Mouse (Mus musculus): ENCODE results near the gene Dennd6b.

The Dennd6b gene

GRCm38 (mm10) chr15:89181561-89182270, 14.6 kb downstream of the Dennd6b start:
- DNase-seq: peak; percentile 93

DNA sequence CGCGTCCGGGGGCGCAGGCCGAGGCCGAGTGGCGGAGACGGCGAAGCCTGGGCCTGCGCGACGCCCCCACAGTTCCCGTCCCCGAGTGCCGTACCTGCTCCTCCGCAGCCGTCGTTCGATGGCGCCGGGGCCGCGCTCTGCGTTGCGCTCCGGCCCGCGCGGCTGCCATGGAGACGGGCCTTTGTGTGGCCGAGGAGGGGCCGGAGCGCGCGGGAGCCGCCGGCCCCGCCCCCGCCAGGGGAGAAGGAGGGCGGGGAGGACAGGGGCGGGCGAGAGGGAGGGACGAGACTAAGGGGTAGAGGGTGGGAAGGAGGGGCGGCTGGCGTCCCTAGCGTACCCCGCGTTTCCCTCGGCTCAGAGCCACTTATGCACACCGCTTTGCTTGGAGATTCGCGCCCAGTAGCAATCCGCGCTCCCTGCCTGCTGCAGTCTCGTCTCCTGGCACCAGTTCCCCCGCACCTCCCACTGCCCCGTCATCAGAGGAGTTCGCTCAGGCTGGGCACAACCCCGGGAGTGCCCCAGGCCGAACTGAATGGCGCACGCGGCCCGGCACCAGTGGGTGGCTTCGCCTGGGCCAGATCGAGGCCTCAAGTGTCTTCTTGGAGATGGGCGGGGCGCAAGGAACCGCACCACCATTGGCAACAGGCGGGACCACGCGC, 15.6 kb downstream of the Dennd6b start, which contains the start of gene Plxnb2:
Gene Plxnb2 (minus strand): TSS at position 218 of the 659 bp plus-strand sequence.
- peak; percentile 99 for DNase-seq

DNA sequence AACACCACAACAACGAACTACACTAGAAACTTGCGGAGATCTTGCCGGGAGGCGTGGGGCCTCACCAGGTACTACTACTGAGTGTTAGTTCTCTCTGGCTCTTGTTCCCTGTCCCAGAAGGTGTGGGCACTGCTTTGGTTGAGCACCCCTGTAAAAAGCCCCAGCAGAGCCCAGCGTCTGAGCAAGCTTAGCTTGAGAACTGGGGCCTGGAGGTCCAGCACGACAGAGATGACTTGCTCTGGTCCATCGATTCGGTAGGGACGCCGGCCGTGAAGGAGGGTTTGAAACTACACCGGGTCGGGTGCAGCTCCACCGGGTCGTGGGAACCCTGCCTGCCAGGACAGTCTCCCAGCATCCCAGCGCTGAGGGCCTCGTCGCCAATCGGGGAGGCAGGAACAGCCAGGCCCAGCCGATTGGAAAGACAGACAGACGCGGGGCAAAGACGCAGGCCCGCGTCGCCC, 16.2 kb downstream of the Dennd6b start:
- DNase-seq: no peak

GRCm38 (mm10) chr15:89179630-89179964, 16.7 kb downstream of the Dennd6b start:
- DNase-seq: peak; percentile 92

GRCm38 (mm10) chr15:89178954-89179629, 17.2 kb downstream of the Dennd6b start:
- DNase-seq: peak; percentile 99

GRCm38 (mm10) chr15:89178260-89178860, 17.9 kb downstream of the Dennd6b start:
- peak; percentile 96 for DNase-seq

DNA sequence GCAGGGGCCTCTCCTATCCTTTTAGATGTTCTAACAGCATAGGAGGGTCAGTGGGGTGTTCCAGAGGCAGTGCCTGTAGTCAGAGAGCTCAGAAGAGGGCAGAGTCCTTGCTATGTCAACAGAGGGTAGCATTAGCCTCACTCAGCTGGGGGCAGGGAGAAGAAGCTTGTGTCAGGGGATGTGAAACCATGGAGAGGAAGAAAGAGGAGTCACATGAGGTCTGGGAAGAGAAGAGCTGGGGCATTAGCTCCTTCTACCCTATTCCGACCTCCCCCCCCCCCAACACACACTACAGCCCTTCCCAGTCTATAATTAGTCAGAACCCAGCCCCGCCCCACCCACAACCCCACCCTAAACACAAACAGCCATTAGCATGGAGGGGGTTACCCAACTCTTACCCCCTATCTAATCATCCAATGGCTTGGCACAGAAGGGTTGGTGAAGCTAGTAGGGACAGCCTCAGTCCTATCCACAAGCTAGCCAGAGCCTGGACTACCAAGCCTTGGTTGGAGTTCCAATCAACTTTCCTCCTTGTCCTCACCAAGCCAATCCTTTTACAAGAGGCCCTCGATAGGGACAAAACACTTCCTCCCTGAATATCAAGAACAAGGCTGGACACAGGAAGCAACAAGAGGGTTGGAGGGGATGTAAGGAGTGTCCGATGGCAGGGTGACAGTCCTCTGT, 18.6 kb downstream of the Dennd6b start:
- DNase-seq: peak; percentile 97

GRCm38 (mm10) chr15:89177121-89177520, 19.2 kb downstream of the Dennd6b start:
- DNase-seq: peak; percentile 99

DNA sequence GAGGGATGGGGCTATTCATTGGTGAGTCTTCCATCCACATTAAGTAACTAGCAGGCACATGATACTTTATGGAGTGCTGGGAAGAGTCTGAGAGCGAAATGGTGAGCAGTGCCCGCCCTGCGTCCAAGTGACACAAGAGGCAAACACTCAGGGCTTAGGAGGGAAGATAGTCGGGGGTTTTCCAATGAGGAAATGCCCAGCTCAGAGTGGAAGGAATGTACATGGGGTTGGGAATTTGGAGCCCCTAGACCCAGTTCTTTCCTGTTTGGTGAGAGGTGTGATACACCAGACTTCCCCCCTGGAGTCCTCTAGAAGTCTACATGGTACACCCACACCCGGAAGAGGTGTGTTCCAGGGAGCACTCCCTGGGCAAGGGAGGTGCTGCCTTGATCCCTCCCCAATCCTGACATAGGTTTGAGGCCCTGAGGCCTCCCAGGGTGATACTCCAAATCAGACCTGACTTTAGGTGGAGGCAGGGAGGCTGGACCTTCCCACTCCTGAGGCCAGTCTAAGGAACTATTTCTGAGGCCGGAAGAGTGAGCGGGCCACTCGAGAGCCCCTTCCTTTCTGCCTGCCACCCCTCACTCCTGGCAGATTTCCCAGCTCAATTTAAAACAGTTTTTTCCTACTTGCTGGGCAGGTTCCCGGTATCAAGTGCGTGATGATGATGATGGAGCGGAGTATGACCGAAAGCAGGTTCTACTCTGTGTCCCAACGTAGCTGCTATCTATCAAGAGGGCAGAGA, 20.7 kb downstream of the Dennd6b start:
- no peak for DNase-seq

DNA sequence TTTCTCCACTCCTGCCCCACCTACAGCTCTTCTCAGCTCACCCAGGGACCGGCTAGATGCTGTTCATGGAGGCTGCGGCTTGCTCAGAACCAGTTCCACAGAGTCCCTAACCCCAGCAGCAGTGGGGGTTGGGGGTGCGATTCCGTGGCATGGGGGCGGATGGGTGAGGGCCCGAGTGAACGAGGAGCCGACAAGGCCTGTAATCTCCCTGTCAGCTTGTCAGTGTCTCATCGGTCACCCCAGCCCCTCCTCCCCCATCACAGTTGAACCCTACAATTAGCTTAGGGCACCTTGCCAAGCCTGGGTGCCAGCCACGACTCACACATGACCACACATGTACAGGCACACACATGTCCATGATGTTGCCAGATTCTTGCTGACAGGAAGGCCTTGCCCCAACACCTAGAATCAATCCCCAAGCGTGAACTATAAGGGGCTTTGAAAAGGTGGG, 21.4 kb downstream of the Dennd6b start:
- DNase-seq: no peak

- peak; percentile 98 for DNase-seq
Measured at GRCm38 (mm10) chr15:89173906-89174214, 22.4 kb downstream of the Dennd6b start.

DNA sequence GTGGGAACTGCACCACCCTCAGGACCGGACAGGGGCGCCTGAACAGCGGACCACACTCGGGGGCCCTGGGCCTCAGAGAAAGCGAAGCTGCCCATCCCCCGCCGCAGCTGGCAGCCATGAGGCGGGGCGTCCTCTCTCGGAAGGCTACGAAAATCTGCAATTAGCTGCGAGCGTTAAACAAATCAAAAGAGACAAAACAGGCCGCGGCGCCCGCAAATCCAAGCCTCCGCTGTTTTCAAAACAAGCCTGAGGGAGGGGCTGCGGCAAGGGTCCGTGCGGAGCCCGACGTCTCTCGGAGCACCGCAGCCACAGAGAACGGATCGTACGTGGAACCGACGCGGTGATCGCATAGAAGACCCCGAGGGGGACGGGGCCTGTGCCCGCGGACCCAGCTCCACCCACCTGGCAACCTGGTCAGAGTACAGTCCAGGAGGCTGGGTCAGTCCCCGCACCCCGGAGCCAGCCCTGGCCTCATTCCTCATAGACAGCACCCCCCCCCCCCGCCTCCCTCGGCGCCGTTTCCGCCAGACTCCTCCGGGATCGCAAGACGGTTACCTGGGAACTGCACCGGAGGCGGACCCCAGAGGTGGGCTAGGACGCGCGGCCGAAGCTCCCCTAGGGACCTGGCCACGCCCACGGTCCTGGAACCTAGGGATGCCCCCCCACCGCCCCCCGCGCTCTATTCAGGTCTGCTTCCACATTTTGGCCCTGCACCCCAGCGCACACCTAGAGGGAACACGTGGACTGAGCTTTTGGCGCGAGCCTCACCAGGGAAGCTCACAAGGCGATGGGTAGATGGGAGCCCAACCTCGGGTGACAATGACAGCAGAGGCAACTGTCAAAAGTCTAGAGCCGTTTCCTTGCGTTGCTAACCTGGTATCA, 23.0 kb downstream of the Dennd6b start:
- peak; percentile 96 for DNase-seq

DNA sequence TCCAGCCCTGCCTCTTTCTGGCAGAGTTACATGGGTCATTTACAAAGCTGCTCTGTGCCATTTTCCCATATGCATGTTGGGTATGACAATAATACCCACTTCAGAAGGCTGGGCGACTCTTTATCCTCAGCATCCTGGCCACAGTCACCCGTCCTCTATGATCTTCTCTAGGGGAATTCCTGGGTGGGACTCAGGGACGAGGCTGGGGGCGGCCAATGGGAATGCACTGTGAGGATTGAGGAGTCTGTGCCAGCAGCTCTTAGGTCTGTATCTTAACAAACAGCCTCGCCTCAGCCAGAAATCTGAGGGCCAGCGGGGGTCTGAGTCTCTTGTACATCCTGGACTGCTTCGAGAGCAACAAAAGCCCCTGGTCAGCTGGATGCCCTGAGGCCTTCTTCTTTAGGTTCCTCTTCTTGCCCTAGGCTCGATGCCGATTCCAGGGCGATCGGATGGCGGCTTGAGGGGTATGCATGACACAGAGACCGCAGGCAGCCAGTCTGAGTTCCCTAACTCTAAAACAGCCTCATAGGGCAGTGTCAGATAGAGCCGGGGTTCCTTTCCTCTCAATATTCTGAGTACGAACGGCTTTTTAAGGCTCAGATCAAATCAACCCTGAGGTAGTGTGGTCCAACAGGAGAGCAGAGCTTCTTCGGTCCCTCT, 23.9 kb downstream of the Dennd6b start:
- DNase-seq: peak; percentile 96

DNA sequence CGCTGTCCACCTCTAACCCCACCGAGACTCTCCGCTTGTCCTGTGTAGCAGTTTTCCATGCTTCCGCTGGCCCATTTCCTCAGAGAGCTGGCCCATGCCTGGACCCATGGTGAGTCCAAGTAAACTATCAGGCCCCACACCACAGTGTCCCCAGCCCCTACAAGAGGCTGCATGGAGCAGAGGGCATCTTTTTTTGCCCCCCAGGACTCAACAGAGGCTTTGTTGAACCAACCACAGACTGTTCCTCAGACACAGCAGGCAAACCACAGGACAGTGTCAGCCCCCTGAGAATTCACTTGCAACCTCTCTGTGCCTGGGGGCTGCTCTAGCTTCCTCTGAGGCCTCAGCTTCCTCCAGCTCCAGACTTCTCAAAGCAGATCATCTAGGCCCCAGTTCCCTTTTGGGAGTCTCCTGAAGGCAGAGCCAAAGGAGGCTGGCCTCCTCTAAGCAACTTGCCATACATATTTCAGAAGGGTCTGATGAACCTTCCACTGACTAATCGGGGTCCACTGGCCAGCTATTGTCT, 24.7 kb downstream of the Dennd6b start:
- peak; percentile 95 for DNase-seq

DNA sequence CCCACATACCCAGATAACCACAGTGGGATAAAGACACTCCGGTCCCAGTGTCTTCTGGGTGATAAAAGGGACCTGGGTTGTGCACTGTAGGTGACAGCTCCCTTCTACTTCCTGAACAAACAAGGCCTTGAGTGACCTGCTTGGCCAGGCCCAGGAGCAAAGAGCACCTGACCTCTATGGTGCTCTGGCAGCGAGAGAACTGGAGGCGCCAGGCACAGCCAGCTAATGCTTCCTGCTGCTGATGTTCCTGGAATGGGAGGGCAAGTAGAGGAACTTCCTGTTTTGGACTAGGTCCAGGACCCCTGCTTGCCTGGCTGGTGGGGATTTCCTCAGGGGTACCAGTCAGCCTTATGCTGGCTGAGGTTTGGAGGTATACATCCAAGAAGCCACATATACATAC, 26.2 kb downstream of the Dennd6b start:
- peak; percentile 97 for DNase-seq

GRCm38 (mm10) chr15:89169431-89169830, 26.9 kb downstream of the Dennd6b start:
- DNase-seq: peak; percentile 99

GRCm38 (mm10) chr15:89168922-89169321, 27.4 kb downstream of the Dennd6b start:
- DNase-seq: no peak

DNA sequence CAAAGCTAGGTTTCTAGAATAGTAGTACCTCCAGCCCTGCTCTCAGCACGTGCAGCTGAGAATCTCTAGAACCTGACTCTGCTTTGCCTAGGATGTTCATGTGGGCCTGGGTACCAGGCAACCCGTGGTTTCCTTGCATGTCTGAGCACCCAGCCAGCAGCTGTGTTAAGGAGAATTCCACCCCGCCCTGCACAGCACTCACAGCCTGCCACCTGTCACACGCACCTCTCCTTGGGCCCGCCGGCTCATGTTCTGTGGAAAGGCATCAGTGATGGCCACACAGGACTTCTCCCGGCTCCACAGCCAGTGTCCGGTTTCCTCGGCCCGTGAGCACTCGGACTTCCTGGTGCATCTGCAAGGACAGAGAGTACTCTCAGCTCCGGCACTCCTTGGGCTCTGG, 30.8 kb downstream of the Dennd6b start:
- DNase-seq: no peak

- DNase-seq: no peak
Measured at GRCm38 (mm10) chr15:89161397-89161796, 34.9 kb downstream of the Dennd6b start.

GRCm38 (mm10) chr15:89158516-89158915, 37.8 kb downstream of the Dennd6b start:
- DNase-seq: no peak

Data from heart, adult 11 months (tissue).